Mouse (Mus musculus) C2C12 (cell line): ENCODE measurements around the gene Skp1a. TPM values are rescaled to one million over a fixed set of nuclear protein-coding genes. Genes with fewer than 3 reads are reported as not detected.
"Not testable (repeated sequence)": the region's sequence is repeated elsewhere in the genome, so short reads cannot be mapped to it uniquely, and the experiment has no call there.

ENCODE experiments used
- H3K27me3 ChIP-seq: one replicate; pipeline ENCODE4 v1.6.1; 2011; ENCODE audit not compliant: control insufficient read depth, insufficient read depth, insufficient read length
- H3K36me3 ChIP-seq: one replicate; pipeline ENCODE4 v1.6.1; 2011; ENCODE audit not compliant: control insufficient read depth, insufficient read depth
- H3K4me3 ChIP-seq: one replicate; pipeline ENCODE4 v1.5.1; 2011; ENCODE audit warnings: mild to moderate bottlenecking, control low read depth; ENCODE audit not compliant: poor library complexity, insufficient read depth, severe bottlenecking
- H3K79me2 ChIP-seq: one replicate; pipeline ENCODE4 v1.6.1; 2011; ENCODE audit not compliant: control insufficient read depth, insufficient read depth
- H3K79me3 ChIP-seq: one replicate; pipeline ENCODE4 v1.6.1; 2011; ENCODE audit warnings: low read depth, control low read depth
- H3ac ChIP-seq: one replicate; pipeline ENCODE3; 2011; ENCODE audit warnings: low read depth; ENCODE audit not compliant: control insufficient read depth, insufficient read length
- CEBPB ChIP-seq: IDR thresholded peaks from one replicate; pipeline ENCODE4 v1.6.1; 2011; ENCODE audit warnings: low read depth, mild to moderate bottlenecking, control low read depth, moderate library complexity
- CTCF ChIP-seq: IDR thresholded peaks from one replicate; pipeline ENCODE4 v1.5.1; 2011; ENCODE audit not compliant: control insufficient read depth, insufficient read depth, insufficient read length
- FOSL1 ChIP-seq: IDR thresholded peaks from one replicate; pipeline ENCODE4 v1.8.0; 2011; ENCODE audit warnings: mild to moderate bottlenecking, low read length; ENCODE audit not compliant: poor library complexity, insufficient read depth, severe bottlenecking
- MAX ChIP-seq: IDR thresholded peaks from one replicate; pipeline ENCODE4 v1.6.1; 2011; ENCODE audit warnings: mild to moderate bottlenecking, control low read depth
- MYOD1 ChIP-seq: IDR thresholded peaks from one replicate; pipeline ENCODE4 v1.6.1; 2011; ENCODE audit warnings: low read depth; ENCODE audit not compliant: control insufficient read depth, insufficient read length
- MYOG ChIP-seq: IDR thresholded peaks from one replicate; pipeline ENCODE4 v1.6.1; 2011; ENCODE audit not compliant: control insufficient read depth, insufficient read length; ENCODE audit errors: extremely low read depth
- USF1 ChIP-seq: IDR thresholded peaks from one replicate; pipeline ENCODE4 v1.6.1; 2011; ENCODE audit warnings: low read depth, mild to moderate bottlenecking, control low read depth, moderate library complexity
- long read RNA-seq, 2 experiments: library from polyadenylated mRNA; unstranded; transcript quantifications; one replicate each; pipeline ENCODE4 v2.0.0; 2019 to 2020
- polyA plus RNA-seq: library from polyadenylated mRNA; unstranded; fragments of >200 nt; fragmentation: generic; extraction: Trizol; gene quantifications from one replicate; pipeline ENCODE4 v1.2.1, GENCODE M21; 2012; ENCODE audit warnings: missing spikeins

The Skp1a gene
- 149 TPM for polyA plus RNA-seq
- long read RNA-seq, experiment 1, transcript Skp1a-201 (6 exons, 1,440 nt) = major isoform, 524 of 582 reads
- long read RNA-seq, experiment 1, partial matches to known transcripts = 36 of 582 reads
- long read RNA-seq, experiment 1, other reads (novel, unspliced or antisense) = 22 of 582 reads
- long read RNA-seq, experiment 2, transcript Skp1a-201 (6 exons, 1,440 nt) = major isoform, 431 of 448 reads
- long read RNA-seq, experiment 2, partial matches to known transcripts = 2 of 448 reads
- long read RNA-seq, experiment 2, other reads (novel, unspliced or antisense) = 12 of 448 reads

DNA sequence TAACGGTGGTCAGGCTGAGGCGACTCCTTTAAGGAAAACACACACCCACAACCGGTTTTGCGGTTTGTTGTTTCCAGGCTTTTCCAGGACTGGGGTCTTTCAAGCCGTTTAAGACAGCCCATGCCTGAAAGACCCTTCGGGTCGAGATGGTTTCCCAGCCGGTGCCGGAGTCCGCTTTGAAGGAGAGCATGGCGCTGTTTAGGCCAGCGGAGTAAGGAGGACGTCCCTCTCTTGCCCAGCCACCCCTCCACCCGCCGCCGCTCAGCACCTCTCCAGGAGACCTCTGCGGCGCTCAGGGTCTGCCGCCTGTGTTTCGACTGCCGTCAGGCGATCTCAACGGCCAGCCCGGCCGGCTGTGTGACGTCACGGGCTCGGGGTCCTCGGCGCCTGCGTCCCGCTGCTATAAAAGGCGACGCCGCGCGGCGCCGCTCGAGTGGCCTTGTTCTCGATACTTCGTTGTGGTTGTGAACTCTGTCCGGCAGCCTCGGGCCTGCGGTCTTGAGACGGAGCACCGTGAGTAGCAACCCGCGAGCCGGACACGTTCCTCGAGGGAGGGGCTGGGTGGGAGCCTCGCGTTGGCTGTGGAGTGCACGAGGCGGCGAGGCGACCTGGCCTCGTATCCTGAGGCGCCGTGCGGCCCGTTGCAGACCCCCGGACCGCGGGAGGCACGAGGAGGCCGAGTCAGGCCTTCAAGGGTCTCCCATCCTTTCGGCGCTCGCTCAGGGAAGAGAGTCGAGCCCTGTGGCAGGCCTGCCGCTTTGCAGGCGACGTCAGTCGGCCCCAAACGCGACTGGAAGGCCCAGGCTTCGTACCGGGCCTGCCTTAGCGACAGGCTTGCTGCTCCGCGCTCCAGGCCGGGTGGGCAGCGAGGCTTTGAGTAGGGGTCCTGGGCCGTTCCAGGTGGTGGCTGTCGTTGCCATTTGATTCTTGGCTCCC lies at the start of gene Skp1a:
TSS of gene Skp1a (plus strand) at position 390 of the 936 bp plus-strand sequence.
- H3K79me3 ChIP-seq = peaks cover 49% of the 10 kb centered on the region
- no peaks in the 10 kb centered on the region for H3K27me3 ChIP-seq
- peak within 1 kb of the TSS; percentile 85 for H3ac ChIP-seq
- H3K4me3 ChIP-seq = peak within 1 kb of the TSS; percentile 100
- H3K79me2 ChIP-seq = peaks cover 52% of the 10 kb centered on the region
- peak; percentile 100 for TF ChIP-seq MAX
- no peak for TF ChIP-seq CEBPB
- no peak for TF ChIP-seq CTCF
- no peaks in the 10 kb centered on the region for H3K36me3 ChIP-seq

DNA sequence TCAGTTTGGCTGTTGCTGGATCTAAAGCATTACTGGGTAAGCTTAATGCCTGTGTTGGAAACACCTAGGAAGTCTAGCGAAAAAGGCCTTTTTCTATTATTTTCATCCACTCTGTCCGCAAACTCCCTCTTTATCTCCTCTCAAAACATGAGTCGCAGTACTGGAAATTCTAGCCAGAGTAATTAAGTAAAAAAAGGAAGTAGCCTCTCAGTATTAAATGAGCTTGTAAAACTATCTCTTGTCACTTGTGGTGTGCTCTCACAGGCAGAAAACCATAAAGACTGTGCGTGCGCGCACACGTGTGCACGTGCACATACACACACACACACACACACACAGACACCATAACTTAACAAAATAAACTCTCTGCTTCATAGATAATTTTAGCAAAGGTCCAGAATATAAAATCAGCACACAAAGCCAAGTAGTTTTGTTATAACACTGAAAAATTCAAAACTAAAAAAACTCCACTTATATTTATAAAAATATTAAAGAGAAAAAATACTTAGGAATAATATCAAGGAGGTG lies 35.2 kb upstream of the Skp1a start:
- H3K36me3 ChIP-seq, H3ac ChIP-seq, H3K27me3 ChIP-seq, H3K79me2 ChIP-seq, H3K4me3 ChIP-seq, H3K79me3 ChIP-seq: not testable (repeated sequence)

DNA sequence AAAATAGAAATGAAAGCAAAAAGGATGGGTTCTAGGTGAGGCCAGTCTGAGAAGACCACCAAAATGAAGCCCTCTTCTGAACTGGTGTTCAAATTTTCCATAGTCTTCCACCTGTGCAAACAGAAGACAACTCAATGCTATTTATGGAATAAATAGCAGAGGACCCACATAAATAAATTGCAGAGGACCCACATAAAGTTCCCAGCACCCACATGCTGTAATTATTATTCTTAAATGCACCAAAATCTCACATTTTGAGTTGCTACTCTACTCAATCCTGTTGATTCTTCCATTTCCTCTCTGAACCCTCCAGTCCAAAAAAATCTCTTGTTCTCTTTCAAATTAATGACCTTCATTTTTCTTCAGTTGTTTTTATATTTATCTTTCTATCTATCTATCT lies 17.9 kb upstream of the Skp1a start, which contains the start of gene Olfr1371:
TSS of gene Olfr1371 (minus strand) at position 101 of the 400 bp plus-strand sequence.
- TF ChIP-seq CTCF = no peak
- TF ChIP-seq MAX = no peak
- no peak for TF ChIP-seq MYOG
- TF ChIP-seq CEBPB = no peak
- no peak for TF ChIP-seq FOSL1
- TF ChIP-seq USF1 = no peak
- TF ChIP-seq MYOD1 = no peak
- H3K27me3 ChIP-seq = no peaks in the 10 kb centered on the region
- no peaks in the 10 kb centered on the region for H3K36me3 ChIP-seq
- H3K4me3 ChIP-seq = no peak within 1 kb of the TSS
- no peaks in the 10 kb centered on the region for H3K79me3 ChIP-seq
- no peak within 1 kb of the TSS for H3ac ChIP-seq
- H3K79me2 ChIP-seq = no peaks in the 10 kb centered on the region

DNA sequence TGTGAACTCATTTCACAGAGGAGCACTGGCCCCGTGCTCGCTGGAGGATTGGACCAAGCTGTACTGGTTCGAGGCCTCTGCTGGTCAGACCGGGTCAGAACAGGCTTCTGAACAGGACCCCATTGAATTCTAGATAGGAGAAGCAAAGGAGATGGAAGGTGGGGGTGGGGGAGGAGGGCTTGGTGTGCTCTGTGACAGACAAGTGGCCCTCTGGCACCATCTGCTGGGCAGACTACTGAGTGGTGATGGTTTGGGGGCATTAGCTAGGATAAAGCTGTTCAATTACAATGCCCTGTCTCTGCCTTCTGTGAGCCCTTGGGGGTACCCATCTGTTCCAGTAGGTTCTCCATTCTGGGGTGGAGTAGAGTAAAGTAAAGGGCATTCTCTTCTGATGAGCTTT lies 11.5 kb upstream of the Skp1a start:
- no peak for TF ChIP-seq MYOG
- TF ChIP-seq FOSL1 = no peak
- peak; percentile 81 for TF ChIP-seq CTCF
- no peak overlapping the region for H3ac ChIP-seq
- H3K27me3 ChIP-seq = peaks cover 3% of the 10 kb centered on the region
- no peaks in the 10 kb centered on the region for H3K36me3 ChIP-seq
- H3K79me2 ChIP-seq = no peaks in the 10 kb centered on the region
- no peak overlapping the region for H3K4me3 ChIP-seq
- H3K79me3 ChIP-seq = no peaks in the 10 kb centered on the region

DNA sequence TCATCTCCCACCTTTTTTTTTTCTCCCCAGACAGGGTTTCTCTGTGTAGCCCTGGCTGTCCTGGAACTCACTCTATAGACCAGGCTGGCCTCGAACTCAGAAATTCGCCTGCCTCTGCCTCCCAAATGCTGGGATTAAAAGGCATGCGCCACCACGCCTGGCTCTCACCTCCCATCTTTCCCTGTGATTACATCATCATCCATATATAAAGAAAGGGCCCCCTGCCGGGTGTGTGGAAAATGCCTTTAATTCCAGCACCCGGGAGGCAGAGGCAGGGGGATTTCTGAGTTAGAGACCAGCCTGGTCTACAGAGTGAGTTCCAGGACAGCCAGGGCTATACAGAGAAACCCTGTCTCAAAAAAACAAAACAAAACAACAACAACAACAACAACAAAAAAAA lies 9.9 kb upstream of the Skp1a start:
- H3K4me3 ChIP-seq, H3K79me3 ChIP-seq, H3ac ChIP-seq, H3K79me2 ChIP-seq, H3K27me3 ChIP-seq, H3K36me3 ChIP-seq: not testable (repeated sequence)

DNA sequence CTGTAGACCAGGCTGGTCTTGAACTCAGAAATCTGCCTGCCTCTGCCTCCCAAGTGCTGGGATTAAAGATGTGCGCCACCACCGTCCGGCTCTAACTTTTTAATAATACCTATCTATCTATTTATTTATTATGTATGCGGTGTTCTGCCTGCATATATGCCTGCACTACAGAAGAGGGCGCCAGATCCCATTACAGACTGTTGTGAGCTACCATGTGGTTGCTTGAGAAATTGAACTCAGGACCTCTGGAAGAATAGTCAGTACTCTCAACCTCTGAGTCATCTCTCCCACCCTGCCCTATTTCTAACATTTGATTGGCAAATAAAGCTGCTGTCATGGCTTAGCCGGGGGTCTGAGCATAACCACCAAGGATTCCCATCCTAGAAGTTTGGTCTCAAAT lies 8.9 kb upstream of the Skp1a start:
- no peak overlapping the region for H3K4me3 ChIP-seq
- no peaks in the 10 kb centered on the region for H3K79me2 ChIP-seq
- TF ChIP-seq MAX = no peak
- TF ChIP-seq USF1 = no peak
- H3K27me3 ChIP-seq = peaks cover 3% of the 10 kb centered on the region
- H3ac ChIP-seq = no peak overlapping the region
- no peaks in the 10 kb centered on the region for H3K79me3 ChIP-seq
- no peaks in the 10 kb centered on the region for H3K36me3 ChIP-seq
